Mouse (Mus musculus) heart, adult 2 months (tissue): ENCODE measurements around the gene Rph3a.

Experiments
- CTCF ChIP-seq: fragments of 200-600 bp; IDR thresholded peaks from 2 replicates; pipeline ENCODE4 v1.8.1; 2022; ENCODE audit warnings: antibody characterized with exemption, mild to moderate bottlenecking, moderate library complexity
- EP300 ChIP-seq: fragments of 200-500 bp; IDR thresholded peaks from 2 replicates; pipeline ENCODE4 v1.6.1; 2011; ENCODE audit warnings: low read depth, low read length, control low read depth; ENCODE audit not compliant: insufficient read depth
- POLR2A ChIP-seq: fragments of 200-500 bp; IDR thresholded peaks from 2 replicates; pipeline ENCODE4 v1.6.1; 2011; ENCODE audit warnings: mild to moderate bottlenecking, low read depth, low read length, control low read depth; ENCODE audit not compliant: insufficient read depth

- no peak for TF ChIP-seq POLR2A
- TF ChIP-seq CTCF, result no peak
- no peak for TF ChIP-seq EP300
Measured at GRCm38 (mm10) chr5:120898307-120898706, 111.6 kb downstream of the Rph3a start.
